Mouse (Mus musculus): Measurements from ENCODE around the gene Ldlr.
"Not testable (repeated sequence)": the region's sequence is repeated elsewhere in the genome, so short reads cannot be mapped to it uniquely, and the experiment has no call there.

Ldlr gene

DNA sequence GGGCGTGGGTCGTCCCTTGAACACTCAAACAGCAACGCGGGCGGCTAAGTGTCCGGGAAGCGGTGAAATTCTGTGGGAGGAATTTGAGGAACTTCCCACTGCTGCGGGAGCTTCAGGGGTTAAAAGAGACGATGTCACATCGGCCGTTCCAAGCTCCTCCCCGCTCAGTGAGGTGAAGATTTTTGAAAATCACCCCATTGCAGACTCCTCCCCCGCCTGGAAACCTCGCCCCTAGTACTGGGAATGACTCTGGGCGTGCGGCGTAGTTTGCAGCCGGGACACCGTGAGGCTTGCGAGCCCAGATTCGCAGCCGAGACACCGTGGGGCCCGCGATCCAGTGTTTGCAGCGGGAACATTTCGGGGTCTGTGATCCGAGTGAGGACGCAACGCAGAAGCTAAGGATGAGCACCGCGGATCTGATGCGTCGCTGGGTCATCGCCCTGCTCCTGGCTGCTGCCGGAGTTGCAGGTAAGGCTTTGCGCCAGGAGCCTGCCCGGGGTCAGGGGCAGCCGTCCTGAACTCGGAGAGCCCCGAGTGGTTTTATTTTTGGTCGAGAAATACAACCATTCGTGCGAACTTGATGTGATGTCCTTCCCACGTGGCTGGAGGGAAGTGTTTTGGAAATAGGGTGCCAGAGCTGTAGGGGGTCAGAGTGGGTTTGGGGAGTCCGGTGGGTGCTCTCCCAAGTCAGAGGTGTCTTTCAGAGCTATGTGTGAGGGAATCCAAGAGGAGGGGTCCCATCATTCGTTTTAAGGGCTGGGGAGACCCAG lies at the start of gene Ldlr:
Gene Ldlr (plus strand): TSS at position 107 of the 770 bp plus-strand sequence.
- DNase-seq (ENCODE audit: extremely low spot score, low spot score): peak; percentile 88

DNA sequence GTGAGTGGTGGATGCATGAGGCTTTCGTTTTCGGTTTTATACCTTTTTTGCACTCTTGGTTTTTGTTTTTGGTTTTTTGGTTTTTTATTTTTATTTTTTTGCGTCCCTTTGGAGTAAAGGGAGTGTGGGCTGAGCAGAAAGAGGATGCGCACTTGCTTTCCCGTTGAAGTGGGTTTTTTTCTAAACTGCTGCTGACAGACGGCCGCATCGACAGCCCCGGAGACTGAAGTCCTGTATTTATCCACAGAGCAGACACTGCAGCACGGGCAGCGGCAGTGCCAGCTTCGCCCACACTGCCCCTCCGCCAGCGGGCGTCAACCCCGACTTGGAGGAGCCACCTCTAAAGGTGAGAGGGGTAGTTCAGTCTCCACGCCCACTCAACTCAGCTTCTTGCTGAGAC lies 45.6 kb upstream of the Ldlr start:
- DNase-seq (ENCODE audit: extremely low spot score, low spot score): no peak

DNA sequence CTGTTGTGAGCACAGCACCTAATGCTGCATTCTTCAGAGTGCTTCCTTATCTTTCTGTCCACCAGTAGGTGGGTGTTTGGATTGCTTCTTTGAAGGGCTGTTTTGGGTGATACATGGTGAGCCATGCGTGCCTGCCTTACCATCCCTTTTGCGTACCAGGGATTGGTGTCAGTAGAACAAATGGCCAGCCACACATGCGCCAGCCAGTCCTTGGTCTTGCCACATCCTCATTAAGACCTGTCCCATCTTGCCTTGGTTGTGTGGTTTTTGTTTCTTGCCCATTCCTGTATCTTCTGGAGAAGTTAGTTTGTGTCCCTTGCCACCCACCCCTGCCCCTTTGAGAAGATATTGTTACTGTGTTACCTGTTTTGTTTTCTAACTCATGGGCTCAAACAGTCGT lies 42.8 kb upstream of the Ldlr start:
- no peak for DNase-seq (ENCODE audit: extremely low spot score, low spot score)

DNA sequence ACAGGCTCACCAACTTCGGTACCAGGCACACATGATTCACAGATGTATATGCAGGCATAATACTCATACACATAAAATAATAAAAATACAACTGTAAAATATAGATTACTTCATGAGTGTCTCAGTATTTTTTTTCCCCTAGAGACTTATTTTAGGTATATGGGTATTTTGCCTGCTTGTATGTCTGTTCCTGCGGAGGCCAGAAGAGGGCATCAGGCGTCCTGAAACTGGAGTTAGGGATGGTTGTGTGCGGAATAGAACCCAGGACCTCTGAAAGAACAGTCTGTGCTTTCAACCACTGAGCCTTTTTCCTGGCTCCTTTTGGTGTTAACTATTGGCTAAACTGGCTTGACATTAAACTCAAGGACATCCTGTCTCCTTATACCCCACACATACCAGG lies 40.5 kb upstream of the Ldlr start:
- no peak for DNase-seq (ENCODE audit: extremely low spot score, low spot score)

DNA sequence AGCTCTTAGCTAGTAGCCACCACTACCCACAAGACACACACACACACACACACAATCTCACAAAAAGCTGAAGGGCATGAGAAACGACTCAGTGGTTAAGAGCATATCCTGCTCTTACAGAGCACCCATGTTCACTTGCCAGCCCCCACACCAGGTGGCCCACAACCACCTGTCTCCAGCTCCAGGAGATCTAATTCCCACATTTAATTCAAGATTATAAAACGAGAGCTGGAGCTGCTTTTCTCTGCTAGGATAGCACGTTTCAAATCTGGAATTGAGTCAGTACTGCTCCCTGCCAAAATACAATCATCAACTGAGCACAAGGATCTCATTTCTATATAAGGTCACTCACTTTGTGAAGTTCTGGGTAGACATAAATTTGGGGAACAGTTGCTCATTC lies 39.4 kb upstream of the Ldlr start:
- no peak for DNase-seq (ENCODE audit: extremely low spot score, low spot score)

DNA sequence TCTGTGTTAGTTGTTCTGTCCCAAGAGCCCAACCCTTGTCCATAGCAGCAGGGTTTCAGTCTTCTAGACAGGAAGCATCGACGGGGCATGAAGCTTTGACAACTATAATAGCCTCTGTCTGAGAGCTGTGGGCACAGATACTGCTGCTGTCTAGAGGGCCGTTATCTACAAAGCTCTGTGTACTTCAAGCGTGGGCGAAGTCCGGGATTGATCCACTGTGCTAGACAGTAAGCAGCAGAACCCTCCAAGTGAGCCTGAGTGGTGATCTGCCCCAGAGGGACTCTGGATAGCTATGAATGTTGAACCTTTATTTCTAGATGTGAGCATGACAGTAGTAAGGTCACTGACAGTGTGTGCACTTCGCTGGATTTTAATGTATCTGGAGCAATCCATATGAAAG lies 34.7 kb upstream of the Ldlr start:
- DNase-seq (ENCODE audit: extremely low spot score, low spot score): no peak

DNA sequence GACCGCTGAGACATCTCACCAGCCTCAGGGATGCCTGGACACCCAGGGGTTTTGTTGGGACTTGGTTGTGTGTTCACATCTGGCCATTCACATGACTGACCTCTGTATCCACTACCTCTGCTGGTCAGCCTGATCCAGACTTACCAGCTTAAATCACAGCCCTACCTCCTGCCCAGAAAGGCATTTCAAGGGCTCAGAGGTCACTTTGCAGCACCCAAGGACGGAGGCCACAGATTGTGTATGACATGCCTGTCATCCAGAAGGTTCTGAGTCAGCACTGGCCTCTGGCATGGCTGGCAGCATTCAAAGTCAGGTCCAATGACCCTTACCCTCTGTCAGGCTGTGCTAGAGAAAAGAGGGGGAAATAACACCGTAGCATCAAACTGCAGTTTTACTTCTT lies 33.3 kb upstream of the Ldlr start:
- DNase-seq (ENCODE audit: extremely low spot score, low spot score): no peak

DNA sequence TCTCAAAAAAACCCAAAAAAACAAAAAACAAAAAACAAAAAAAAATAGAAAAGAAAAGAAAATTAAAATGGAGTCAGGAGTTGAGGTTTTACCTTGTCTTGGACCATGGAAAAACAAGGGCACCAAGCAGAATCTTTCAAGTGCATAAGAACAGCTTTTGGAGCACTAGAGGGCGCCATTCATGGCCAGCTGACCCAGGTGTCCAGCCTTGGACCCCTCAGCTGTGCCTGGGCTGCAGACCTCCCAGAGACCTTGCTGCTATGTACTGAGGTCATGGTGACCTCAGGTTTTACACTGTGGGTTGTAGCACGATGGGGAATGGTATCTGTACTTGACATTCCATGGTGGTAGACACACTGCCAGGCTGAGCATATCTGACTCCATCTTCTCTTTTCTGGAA lies 31.4 kb upstream of the Ldlr start:
- peak; percentile 34 for DNase-seq (ENCODE audit: extremely low spot score, low spot score)

DNA sequence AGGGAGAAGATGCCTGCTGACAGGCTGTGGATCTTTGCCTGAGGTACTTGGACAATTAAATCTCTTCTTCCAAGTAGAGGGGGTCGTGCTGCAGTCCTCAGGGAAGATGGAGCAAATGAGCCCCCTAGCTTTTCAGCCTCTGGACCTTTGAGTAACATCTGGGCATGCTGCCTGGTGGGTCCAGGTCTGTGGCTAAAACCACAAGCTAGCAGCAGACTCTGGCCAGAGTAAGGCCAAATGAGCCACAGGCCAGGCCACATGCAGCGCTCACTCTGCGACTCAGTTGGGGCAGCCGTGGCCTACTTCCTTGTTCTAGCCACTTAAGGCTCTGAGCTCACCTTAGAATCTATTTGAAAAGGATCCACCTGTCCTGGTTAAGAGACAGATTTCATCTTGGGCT lies 30.8 kb upstream of the Ldlr start:
- DNase-seq (ENCODE audit: extremely low spot score, low spot score): no peak

DNA sequence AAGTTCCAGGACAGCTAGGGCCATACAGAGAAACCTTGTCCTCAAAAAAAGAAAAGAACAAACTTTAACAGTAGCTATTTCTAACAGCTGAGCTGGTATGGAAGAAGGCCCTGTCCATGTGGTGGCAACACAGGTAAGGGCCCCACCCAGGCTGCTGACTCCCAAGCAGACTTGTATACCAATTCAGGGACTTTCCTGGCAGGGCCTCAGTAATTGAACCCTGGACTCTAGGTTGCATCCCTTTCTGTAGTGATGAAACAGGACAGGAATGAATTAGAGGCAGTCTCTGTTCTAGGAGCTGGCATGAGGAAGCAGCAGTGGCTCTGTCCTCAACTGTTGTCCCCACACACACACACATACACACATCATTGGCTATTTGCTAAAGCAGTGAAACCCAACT lies 29.2 kb upstream of the Ldlr start:
- DNase-seq (ENCODE audit: extremely low spot score, low spot score): no peak

DNA sequence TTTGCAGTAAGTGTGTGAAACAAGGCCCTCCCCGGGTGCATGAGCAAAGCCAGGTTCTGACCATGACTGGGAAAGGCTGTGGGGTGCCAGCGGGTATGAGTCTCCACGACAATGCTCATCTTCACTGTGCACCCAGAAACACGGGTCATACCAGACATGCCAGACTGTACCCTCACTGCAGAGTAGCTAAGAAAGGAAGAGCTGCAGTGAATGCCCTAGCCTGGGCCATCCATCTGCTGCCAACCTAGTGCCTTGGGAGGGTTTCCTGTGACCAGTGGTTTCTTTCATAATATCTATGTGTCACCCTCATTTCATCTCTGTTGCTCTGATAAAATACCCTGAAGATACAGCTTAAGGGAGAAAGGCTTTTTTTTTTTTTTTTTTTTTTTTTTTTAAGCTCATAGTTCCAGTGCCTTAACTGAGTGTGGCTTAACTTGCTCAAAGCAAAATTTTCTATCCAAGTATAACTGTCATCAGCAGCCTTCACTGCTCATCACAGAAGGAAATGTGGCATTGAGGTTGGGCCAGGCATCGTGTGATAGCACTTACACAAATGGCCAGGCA lies 28.0 kb upstream of the Ldlr start:
- no peak for DNase-seq (ENCODE audit: extremely low spot score, low spot score)

DNA sequence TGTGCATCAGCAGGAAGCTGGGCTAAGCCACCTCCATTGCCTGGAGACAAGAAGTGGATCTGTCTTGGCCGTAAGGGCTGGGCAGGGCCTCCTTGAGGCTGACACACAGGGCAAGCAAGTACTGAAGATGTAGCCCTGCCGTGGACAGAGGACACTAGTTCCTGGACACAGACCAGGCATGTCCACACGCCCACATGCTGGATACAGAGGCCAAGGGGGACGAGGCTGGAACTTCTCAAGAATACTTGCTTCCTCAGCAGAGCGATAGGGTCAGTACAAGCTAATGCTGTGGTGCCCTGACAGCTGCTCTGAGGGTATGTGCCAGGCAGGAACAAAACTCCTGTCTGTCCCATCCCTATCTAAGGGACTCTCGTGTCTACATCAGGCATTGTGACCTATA lies 26.2 kb upstream of the Ldlr start:
- no peak for DNase-seq (ENCODE audit: extremely low spot score, low spot score)

DNA sequence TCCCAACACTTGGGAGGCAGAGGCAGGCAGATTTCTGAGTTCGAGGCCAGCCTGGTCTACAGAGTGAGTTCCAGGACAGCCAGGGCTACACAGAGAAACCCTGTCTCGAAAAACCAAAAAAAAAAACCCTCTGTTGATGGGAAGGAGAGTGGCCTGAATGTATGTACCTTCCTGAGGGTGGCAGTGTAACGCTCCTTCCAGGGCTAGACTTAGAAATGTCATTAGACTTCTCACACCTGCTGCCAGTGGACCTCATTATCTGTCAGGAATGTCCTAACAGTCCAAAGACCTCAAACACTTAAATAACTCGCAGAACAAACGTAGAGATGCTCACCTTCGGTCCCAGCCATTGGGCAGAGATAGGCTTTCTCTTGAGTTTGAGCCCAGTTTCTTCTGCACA lies 24.0 kb upstream of the Ldlr start:
- not testable (repeated sequence) for DNase-seq (ENCODE audit: extremely low spot score, low spot score)

DNA sequence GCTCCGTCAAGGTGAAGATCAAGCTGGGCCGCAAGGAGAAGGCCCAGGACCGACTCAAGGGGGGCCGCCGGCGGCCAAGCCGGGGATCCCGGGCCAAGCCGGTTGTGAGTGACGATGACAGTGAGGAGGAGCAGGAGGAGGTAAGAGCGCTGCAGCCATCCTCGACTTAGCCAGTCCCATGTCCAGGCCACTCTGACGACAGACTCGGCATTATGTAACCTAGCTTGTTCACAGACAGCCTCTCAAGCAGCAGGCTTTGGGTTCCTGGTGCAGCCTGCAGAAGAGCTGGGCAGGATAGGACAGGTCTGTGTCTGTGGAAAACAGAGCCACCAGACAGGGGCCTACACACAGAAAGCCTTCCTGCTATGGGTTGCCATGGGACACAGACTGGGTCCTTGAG lies 22.2 kb upstream of the Ldlr start:
- DNase-seq (ENCODE audit: extremely low spot score, low spot score): no peak

DNA sequence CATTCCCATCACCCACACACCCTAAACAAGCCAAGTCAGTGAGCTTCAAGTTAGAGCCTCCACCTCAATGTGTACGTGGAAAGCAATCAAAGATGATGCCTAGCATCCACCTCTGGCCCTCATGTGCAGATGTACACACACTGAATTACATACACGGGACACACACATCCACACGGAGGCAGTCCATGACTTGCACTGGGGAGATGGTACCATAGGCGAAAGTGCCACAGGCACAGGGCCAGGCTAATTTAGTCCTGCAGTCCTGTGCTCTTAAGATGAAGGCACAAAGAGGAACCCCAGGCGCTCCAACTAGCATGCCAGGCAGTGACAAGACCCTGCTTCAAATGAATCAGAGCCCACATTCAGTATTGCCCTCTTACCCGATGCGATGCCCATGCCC lies 19.8 kb upstream of the Ldlr start:
- DNase-seq (ENCODE audit: extremely low spot score, low spot score): no peak

DNA sequence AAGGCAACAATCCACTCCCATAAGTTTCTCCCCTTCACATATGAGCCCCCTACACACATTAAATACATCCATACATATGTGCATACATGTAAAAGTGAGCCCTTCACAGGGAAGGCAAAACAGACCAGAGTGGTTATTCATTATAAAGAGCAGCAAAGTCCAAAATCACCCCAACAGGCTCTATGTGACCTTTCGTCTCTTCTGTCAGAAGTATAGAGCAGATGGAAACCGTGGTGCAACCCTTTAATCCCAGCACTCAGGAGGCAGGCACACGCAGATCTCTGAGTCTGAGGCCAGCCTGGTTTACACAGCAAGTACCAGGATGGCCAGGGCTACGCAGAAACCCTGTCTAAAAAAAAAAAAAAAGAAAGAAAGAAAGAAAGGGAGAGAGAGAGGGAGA lies 17.2 kb upstream of the Ldlr start:
- no peak for DNase-seq (ENCODE audit: extremely low spot score, low spot score)

DNA sequence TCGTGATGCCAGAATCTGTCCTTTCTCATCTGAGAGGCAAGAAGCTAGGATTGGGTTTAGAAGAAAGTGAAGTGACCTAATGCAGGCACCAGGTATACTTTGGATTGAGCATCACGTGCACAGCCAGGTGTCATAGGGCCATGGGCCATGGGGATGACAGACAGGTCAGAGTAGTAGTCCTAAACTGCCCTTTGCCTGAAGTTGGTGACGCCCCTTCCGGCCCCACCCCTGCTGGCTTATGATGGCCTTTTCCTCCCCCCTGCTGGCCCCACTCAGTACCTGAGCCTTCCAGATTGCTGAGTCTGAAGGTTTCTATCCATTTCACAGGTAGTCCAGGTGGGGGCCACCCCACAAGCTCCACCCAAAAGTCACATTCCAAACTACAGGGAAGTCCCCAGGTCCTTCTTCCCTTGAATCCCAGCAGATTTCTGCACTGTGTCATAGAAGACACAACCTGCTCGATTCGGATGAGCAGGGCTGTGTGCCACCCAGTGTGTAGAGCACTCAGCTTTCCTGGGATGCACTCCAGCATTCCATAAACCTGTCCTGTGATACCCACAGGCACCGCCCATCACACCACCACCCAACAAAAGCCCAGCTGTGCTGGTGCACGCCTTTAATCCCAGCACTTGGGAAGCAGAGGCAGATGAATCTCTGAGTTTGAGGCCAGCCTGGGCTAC lies 16.6 kb upstream of the Ldlr start:
- DNase-seq (ENCODE audit: extremely low spot score, low spot score): no peak

DNA sequence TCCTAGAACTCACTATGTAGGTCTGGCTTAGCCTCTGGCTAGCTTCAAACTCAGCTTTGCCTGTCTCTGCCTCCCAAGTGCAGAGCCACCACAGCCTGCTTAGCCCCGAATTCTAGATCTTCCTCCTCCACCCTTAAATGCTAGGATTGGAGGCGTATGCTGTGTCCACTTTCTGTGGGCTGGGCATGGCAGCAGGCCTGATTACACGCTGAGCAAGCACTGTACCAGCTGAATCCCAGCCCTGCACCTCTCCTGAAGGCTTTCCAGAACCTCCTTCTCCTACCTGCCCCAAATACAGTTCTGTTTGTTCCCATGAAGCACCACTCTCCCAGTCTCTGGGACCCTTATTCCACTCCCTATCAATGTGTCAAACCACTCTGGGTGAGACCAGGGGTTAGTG lies 13.9 kb upstream of the Ldlr start:
- no peak for DNase-seq (ENCODE audit: extremely low spot score, low spot score)

DNA sequence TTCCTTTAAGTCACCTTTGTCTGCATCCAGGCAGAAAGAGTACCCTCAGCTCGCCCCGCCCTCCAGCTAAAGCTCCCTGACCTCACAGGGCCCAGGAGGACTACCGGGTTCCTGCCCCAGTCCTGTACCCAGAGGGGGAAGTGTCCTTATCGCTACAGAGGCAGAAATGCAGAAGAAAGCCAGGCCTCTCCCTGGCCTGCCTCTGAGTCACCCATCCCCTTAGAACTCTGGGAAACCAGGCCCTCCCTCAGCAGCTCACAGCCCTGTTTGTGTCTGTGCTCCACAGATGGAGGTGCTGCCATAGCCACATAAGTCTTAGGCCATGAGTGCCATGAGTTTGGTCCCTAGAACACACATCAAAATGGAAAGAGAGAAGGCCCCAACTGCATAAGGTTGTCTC lies 8.0 kb upstream of the Ldlr start:
- no peak for DNase-seq (ENCODE audit: extremely low spot score, low spot score)

DNA sequence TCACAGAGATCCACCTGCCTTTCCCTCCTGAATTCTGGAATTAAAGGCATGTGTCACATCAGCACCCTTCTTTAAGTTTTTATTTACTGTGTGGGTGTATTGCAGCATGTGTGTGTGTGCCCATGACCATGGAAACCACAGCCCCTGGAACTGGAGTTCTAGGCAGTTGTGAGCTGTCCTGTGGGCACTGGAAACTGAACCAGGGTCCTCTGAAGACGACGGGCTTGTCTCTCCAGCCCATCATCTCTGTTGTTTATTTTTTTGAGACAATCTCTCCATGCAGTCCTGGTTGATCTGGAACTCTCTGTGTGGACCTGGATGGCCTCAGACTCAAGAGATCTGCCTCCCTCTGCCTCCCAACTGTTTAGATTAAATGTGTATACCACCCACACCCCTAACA lies 6.3 kb upstream of the Ldlr start:
- DNase-seq (ENCODE audit: extremely low spot score, low spot score): no peak

DNA sequence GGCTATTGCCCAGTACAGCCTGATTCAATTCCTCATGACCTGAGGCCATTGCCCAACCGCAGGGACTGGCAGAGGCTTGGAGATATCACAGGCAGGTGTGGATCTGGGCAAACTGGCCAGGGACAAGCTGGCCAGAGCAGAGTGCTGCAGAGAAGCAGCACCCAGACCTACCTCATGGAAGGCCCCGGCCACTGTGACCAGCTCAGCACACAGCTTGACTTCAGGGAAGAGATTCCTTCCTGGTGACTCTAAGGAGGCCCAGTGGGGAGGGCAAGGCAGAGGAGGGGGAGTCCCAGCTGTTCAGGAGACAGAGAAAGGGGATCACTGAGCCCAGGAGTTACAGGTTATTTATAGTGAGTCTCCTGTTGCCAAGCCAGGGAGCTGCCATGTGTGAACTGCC lies 2.2 kb upstream of the Ldlr start:
- no peak for DNase-seq (ENCODE audit: extremely low spot score, low spot score)

DNA sequence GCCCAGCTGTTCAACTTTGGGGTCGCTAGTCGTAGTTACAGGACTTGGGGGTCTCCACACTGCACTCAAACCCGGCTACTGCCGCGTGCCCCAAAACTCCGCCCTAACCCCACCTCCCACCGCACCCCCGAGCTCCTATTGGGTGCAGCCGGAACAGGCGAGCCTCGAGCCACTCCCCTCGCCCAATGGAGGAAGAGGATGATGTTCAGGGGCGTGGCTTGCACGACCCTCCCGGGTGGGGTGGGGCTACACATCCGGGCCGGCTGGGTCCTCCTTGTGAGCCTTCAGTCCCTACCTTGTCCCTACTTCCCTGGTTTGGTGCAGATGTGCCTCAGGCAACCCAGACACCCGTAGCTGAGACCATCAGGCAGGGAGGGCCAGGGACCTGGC lies 859 bp downstream of the Ldlr start:
- DNase-seq (ENCODE audit: extremely low spot score, low spot score): peak; percentile 93
